Mouse (Mus musculus): Measurements from ENCODE around the gene Zfp978.

DNA sequence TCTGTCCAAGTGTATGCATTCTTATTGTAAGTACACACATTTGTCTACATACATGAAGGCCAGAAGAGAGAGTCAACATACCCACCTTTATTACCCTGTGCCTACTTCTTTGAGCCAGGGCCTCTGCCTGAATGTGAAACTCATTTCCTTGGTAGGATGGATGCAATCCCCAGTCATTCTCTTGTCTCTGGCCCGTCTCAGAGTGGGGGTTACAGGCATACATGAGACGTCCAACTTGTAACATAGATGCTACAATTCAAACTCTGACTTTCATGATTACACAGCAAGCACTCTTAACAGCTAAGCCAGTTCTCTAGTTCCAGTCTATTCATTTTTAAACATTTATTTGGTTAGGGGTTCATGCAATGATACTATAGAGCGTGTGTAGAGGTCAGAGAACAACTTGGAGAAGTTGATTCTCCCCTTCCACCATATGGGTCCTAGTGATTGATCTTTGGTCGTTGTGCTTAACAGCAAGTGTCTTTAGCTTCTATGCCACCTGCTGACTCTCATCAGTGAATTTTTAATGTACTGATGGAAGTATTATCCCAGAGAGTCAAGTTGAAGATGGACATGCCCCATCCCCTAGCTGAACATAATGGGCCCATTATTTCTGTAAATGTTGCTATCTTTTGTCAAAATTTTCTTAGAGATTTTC lies 62.7 kb downstream of the Zfp978 start:
- TF ChIP-seq EP300 (IDR thresholded peaks at IDR 0.05) (no peak), CTCF (IDR thresholded peaks at IDR 0.05) (no peak)
